Mouse (Mus musculus): Measurements from ENCODE around the gene Dtnbp1.
A peak's percentile ranks its signal among the peaks of the same experiment; 100 is the strongest.

Gene Dtnbp1

DNA sequence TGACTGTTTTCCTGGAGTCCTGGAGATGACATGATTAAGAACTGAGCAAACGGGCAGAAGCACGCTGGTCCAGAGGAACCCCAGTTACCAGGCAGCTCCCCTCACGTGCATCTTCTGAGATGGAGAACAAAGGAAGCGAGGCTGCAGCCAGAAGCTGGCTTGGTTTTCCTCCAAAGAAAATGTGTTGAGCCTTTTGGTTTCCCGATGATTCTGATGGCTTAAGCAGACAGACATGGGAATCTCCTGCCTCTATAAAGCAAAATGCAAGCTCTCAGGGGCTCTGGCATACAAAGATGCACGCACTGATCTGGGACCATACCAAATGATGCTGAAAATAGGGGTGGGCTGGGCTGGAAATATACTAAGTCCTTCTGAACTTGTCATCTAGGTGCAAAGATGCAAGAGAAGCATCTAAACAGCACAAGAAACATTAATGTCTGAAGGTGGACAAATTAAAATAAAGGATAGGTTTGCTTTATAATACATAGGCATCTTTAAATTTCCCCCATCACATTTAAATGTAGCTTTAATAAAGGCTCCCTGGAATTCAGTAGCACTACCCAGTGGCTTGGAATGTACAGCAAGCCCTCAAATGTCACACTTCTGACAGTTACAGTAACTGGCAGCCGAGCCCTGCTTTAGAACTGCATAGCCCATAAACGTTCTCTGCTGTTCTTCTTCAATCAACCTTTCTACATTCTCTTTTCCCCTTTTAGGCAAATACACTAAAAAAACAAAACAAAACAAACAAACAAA is 54.9 kb downstream of the Dtnbp1 start:
- DNase-seq, result no peak

GRCm38 (mm10) chr13:44943618-44944017 is 58.3 kb downstream of the Dtnbp1 start:
- DNase-seq, result no peak

DNA sequence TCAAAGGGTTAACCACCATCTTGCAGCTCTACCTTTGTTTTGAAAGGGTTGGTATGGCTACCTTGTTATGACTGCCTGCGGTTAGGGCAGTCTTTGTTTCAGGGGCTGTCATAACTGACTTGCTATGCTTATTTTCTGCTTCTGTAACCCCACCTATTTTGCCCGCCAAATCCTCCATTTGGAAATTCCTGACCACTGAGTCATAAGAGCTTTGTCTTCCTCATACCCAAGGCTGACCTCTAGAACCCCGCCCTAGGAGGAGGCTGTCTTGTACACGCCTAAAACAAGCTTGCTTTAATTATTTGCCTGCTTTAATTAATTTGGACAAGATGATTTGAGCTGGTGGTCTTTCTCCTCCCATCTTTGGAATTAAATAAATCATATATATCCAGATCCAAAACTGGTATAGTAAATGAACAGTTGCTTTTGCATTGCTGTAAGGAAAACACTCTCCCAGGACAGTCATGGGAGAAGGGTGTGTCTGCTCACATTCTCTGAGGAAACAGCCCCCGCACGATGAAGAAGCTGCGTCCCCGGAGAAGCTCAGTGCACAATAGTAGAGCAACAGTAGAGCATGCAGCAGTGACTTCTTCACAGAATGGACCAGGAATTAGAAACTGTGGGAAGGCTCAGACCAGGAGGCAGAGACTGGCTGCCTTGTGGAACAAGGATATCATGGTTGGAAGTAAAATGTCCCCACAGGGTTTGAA is 62.5 kb downstream of the Dtnbp1 start:
- DNase-seq, result no peak

DNA sequence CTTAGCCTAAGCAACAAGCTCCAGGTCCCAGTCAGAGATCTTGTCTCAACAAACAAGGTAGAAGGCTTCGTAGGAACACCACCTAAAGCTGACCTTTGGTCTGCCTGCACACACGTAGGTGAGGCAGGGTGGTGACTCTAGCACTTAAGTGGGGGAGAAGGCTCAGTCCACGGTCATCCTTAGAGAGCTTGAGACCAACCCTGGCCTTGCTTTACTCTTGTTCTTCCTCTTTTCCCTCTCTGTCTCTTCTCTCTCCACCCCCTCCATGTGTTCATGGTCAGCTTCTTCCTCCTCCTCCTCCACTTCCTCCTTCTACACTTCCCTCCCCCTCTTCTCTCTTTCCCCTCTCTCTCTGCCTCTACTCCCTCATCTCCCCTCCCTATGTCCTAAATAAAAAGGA is 64.3 kb downstream of the Dtnbp1 start:
- no peak for DNase-seq

GRCm38 (mm10) chr13:44933575-44933974 is 68.4 kb downstream of the Dtnbp1 start:
- DNase-seq, result no peak

- no peak for DNase-seq
Observed at GRCm38 (mm10) chr13:44932307-44933264, 69.4 kb downstream of the Dtnbp1 start.

GRCm38 (mm10) chr13:44926311-44926710 is 75.6 kb downstream of the Dtnbp1 start:
- no peak for DNase-seq

GRCm38 (mm10) chr13:44925173-44925572 is 76.8 kb downstream of the Dtnbp1 start:
- no peak for DNase-seq

DNA sequence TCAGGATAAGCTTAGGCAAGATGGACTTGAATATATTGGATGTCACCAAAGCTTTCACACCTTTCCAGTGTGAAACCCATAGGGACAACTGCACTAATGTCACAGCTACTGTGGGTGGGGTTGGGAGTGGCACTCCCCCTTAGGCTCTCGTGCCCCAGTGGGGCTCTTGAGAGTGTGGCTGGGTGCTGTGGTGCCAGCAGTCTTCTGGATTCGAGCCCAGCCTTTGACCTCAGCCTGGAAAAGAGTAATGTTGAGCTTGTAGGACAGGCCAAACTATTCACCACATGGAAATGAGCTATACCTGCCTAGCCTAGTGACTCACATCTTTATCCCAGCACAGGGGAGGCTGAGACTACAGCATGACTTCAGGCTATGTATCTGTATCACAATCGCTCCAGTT is 77.9 kb downstream of the Dtnbp1 start:
- no peak for DNase-seq

DNA sequence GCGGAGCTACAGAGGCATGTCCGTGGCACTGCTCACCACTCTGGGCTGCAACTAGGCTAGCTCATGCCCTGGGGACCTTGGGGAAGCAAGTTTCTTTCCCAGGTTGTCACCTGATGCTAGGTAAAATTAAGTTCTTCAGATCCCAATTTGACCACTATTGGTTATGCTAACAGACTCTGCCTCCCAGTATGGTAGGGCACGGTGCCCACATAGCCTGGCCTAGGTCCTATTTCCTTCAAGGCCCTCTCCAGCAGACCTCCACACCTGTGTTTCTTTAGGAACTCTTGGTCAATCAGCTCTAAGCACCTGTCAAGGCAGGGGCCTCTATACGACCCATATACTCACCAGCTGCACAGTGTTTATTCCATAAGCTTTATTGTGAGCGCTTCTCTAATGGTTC is 80.2 kb downstream of the Dtnbp1 start:
- no peak for DNase-seq

- DNase-seq, result peak; percentile 74
Observed at GRCm38 (mm10) chr13:44921095-44921494, 80.9 kb downstream of the Dtnbp1 start.

GRCm38 (mm10) chr13:44918269-44918668 is 83.7 kb downstream of the Dtnbp1 start:
- no peak for DNase-seq

DNA sequence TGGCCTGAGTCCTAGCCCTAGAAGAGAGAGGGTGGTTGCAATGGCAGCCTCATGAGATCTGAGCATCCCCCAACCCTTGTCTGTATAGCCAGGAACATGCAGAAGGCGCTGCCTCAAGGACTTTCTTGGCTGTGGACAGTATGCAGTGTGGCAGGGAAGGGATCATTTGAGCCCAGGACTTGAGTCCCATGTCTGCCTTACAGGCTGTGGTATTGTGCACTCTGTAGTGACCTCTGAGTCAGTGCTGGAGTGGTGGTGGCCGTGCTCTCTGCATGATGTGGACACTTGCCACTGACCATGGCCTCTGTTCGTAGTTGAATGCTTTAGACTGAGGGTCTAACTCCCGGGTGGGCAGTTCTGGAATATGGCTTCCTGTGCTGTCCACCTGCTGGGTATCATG is 84.7 kb downstream of the Dtnbp1 start:
- DNase-seq, result no peak

DNA sequence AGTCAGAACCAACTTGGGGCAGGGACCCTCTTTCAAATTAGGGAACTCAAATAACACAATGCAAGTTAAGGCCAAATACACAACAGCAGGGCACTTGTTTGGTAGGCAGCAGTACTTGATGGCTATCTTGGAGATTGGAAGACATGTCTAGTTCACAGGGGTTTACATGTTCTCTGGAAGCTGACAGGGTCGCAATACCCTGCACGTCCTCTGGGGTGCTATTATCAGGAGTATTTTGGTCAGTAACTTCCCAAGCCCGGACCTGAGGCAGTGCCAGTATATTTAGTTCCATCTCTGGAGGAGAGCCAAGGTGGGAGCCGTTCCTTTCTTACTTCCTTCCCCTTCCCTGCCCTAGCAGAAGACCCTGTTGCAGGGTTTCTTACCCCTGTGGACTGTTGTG is 86.0 kb downstream of the Dtnbp1 start:
- DNase-seq, result no peak

GRCm38 (mm10) chr13:44915382-44915781 is 86.6 kb downstream of the Dtnbp1 start:
- no peak for DNase-seq

- no peak for DNase-seq
Observed at GRCm38 (mm10) chr13:44913560-44913959, 88.4 kb downstream of the Dtnbp1 start.

DNA sequence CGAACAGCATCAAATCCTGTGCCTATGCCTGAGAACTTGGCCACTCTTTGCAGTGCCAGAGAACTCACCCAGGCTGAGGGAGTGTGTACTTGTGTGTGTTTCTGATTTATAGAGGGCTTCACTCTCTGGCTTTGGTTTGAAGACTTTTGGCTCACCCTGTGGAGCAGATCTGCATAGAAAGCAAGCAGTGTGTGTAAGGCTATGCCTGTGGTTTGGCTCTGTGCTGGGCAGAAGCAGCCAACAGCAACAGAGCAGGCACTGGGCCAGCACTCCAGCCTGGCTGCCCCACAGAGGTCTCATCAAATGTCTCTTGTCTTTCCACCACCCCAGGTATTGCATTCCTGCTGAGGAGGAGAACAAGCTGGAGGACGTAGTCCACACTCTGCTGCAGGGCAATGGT is 89.1 kb downstream of the Dtnbp1 start:
- DNase-seq, result no peak

DNA sequence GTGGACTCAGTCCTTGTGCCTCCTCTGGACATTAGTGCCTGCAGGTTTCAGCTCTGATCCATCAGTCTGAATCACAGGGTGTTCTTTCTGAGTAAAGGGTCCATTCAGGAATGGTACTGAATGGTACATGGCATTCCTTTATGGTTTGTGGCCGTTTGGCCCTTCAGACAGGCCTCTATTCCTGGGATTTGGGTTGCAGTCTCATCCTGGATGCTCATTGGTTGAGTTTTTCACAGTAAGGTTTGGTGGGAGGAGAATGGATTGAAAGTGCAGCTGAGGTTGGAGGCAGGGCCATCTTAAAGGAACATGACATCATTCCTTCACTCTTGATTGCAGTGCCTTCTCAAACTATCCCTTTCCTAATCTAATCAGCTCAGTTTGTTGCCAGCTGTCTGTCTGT is 93.2 kb downstream of the Dtnbp1 start:
- no peak for DNase-seq

DNA sequence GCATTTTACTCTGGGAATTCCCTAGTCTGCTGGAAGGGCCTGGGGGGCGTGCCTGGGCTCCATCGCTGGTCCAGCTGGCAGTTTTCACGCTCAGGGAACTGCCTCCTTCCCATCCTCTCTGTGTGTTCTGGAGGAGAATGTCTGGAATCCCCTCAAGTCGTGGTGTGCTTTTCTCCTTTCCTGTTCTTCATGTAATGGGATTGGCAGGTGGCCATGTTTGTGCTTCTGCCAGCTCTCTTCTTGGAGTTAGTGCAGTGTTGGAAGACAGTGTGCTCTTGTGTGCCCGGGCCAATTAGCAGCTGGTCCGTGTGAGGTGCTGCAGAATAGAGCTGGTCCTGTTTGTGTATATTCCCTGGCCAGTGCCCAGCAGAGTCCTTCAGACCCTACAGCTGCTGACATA is 94.2 kb downstream of the Dtnbp1 start:
- DNase-seq, result peak; percentile 94

- no peak for DNase-seq
Observed at GRCm38 (mm10) chr13:44906141-44906540, 95.8 kb downstream of the Dtnbp1 start.

DNA sequence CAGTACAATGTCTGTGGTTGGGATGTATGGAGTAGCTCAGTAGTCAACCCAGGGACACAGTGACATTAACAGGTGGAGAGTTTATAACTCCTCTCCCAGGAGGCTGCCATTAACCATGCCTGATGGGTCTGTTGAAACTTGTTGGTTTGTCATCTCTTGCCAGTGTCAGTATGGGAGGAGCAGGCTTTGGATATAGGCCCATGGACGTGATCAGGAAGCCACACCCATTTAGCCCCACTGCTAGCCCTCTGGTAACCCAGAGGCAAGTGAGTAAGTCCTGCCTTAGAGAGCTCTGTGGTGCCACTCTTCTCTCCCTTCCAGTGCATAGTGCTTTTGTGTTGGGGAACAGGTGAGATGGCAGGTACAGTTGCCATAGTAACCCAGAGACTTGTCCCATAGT is 97.7 kb downstream of the Dtnbp1 start:
- DNase-seq, result no peak

DNA sequence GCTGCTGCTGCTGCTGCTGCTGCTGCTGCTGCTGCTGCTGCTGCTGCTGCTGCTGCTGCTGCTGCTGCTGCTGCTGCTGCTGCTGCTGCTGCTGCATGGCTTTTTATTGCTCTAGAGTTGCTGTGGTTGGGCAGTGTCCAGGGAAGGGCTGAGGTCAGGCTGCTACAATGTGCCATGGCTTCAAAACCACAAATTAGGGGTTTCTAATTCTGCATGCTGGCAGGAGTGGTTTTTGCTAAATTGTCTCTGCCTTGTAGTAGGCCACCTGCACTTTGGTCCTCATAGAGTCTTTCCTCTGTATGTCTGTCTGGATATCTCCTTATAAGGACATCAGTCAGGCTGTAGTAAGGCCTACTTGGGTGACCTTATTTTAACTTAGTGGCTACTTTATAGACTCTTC is 98.5 kb downstream of the Dtnbp1 start:
- no peak for DNase-seq

DNA sequence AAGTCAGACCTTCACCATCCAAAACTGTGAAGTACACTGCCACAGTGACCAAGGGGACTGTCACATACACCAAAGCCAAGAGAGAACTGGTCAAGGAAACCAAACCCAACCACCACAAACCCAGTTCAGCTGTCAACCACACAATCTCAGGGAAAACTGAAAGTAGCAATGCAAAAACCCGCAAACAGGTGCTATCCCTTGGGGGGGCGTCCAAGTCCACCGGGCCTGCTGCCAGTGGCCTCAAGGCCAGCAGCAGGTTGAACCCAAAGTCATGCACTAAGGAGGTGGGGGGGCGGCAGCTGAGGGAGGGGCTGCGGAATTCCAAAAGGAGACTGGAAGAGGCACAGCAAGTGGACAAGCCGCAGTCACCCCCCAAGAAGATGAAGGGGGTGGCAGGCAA is 99.6 kb downstream of the Dtnbp1 start:
- no peak for DNase-seq

DNA sequence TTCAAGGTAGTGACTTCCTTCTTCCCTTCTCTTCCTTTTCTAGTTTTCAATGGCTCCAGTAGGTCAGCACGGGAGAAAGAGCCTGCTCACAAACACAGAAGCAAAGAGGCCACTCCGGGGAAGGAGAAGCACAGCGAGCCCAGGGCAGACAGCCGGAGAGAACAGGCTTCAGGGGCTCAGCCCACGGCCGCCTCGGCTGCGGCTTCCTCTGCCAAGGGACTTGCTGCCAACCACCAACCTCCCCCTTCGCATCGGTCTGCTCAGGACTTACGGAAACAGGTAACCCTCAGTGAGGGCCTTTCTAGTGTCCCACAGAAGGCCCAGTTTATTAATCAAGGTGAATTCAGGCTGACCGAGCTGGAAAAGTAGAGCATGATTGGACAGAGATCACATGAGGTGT is 105.7 kb downstream of the Dtnbp1 start:
- DNase-seq, result no peak
